Mouse (Mus musculus) common myeloid progenitor, adult 5-6 weeks (primary cell): ENCODE measurements around the gene Adcy6. TPM values are rescaled to one million over a fixed set of nuclear protein-coding genes. Genes with fewer than 3 reads are reported as not detected.

Experiments used
- ATAC-seq: replicated peaks from 2 replicates; pipeline ENCODE4 v1.8.0; 2016; ENCODE audit warnings: low read depth, mild to moderate bottlenecking, moderate TSS enrichment, inconsistent platforms; ENCODE audit not compliant: poor library complexity, severe bottlenecking
- total RNA-seq: library from RNA; stranded (forward); fragments of 200-1000, 187-1606 nt; gene quantifications from 2 replicates; pipeline ENCODE4 v1.2.3, GENCODE M21; 2017

Gene Adcy6
- 23.4 and 32.4 TPM in 2 replicates for total RNA-seq

DNA sequence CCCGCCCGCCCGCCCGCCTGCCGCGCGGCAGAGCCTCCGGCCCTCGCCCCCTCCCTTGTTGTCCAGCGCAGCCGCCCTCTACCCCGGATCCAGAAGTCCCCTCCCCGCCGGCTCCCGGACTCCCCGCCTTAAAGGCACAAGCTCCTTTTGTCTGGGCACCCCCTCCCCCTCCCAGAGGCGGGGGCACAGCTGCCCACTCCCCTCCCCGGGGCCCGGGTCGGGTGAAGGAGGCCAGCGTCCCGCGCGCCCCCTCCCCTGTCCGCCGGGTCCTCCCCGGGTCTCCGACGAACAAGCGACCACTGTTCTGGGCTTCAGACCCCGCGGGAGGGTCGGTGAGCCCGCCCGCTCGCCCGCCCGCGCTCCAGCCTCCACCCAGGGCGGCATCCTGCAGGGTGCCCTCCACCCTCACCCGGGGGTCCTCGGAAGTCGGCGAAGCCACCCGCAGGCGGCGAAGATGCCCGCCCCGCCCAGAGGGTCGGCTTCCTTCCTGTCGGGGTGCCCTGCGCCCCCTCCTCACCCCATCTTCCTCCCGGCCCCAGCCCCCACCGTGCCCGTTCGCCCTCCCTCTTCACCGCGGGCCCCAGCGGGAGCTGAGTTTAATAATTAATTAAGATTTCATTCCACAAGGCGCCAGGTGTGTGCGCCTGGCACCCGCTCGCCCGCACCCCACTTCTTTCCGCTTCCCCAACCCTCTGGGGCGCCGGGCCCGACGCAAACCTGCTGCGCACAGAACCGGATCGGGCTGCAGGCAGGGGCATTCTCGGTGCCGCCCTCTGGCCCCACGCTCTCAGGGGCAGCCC, at the start of gene Adcy6:
Gene Adcy6, minus strand, starts transcription at position 746 of the 800 bp plus-strand sequence.
- ATAC-seq, result 0 out of 2 replicates have a peak, but pooled peaks have one; percentile 17

DNA sequence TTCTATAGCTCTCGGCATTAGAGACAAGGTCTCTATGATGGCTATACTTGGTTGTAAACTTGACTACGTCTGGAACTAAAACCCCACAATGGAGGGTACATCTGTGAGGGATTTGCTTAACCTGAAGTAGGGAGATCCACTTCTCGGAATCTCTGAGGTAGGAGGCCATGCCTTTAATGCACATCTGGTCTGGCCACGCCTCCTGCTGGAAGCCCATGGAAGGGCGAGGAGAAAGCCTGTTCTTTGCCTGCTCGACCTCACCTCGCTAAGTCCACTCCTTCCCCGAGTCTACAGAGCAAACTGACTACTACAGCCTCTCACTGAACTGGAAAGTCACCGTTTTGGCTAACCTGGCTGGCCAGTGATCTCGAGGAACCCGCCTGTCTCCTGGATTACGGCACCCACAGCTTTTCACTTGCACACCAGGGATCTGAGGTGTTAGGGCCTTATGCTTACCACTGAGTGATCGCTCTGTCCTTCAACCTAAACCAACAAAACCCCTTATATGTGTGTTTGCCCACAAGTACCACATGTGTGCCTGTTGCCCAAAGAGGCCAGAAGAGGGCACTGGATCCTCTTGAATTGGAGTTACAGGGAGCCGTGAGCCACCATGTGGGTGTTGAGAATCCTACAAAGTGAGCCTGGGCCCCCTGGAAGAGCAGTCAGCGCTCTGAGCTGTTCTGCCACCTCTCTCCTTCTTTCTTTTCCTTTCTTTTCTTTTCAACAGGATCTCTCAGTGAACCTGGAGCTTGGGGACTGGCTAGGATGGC, 47.3 kb upstream of the Adcy6 start:
- ATAC-seq, result no peak

DNA sequence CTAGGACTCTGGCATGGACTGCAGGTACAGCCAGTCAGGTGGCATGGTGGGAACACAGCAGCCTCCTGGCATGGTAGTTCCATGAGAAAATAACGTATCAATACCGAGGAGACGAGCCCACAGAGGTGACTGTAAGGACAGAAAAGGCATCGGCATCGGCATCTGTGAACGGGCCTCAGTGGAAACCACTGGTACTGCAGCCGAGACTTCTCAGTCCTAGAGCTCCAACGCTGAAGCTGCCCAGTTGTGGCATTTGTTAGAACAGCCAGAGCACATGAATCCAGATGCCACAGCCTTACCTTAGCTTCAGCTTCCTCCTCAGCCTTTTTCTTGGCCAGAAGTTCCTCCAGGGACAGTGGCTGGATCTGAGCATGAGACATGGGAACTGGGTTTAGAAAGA, 42.3 kb upstream of the Adcy6 start:
- no peak for ATAC-seq

DNA sequence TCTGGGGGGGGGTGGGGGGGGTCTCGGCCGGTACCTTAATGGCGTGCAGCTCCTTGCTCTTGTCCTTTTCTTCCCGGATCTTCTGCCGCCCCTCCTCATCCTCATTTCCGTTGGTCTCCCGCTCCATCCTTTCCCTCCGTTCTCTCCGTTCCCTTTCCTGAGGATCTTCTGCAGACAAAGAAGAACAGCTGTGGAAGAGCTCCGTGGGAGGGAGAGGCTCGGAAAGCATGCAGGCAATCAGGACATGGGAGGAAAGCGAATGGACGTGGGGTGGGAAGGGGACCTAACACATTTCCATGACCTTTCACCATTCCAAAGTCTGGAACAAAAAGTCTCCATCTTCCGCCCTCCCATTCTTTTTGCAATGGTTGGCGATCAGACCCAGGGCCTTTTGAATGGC, 41.6 kb upstream of the Adcy6 start:
- no peak for ATAC-seq

DNA sequence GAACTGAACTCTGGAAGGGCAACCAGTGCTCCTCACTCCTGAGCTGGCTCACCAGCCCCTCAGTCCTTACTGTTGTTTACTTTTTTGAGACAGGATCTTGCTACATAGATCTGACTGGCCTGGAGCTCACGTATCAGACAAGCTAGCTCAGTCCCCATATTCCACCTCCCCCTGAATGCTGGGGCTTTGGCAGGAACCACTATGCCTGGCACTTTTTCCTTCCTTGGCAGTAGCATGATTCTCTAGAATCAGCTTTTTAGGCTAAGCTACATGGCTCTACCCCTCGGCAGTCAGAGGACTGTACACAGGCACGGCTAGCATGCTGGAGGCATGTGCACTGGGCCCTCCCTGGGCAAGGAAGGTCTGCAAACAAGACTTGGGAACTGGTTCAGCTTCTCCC, 38.2 kb upstream of the Adcy6 start:
- ATAC-seq, result no peak

DNA sequence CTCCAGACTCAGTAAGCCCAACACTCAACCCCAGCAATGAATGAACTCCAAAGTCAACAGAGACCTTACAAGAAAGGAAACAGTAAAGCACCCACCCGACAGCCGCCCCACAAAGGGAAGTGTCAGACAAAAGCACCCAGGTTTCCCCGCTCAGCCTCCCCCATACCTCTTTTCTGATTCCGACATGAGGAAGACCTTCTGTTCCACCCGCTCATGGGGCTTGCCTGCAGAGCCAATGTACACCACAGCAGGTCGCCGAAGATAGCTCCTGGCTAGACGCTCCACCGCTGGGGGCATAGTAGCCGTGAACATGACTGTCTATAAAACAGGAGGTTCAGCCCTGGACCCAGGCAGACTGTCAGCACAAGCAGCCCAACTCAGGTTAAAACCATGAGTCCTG, 37.4 kb upstream of the Adcy6 start:
- ATAC-seq, result no peak

DNA sequence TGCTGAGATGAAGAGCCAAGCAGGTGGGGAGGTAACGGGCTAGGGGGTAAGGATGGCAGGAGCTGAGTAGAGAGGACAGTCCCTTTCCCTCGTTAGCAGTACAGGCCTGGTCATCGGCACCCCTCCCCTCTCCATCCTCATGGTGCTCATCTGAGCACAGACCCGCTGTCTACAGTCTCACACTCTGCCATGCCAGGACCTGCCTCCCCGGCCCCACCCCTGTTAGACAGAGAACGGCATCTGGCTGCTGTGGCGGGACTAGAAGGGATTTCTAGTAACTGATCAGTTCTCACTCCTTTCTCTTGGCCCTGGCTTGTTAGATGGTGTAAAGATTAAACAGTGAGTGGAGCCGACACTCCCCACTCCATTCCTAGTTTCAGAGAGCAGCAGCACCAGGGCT, 36.9 kb upstream of the Adcy6 start:
- no peak for ATAC-seq

DNA sequence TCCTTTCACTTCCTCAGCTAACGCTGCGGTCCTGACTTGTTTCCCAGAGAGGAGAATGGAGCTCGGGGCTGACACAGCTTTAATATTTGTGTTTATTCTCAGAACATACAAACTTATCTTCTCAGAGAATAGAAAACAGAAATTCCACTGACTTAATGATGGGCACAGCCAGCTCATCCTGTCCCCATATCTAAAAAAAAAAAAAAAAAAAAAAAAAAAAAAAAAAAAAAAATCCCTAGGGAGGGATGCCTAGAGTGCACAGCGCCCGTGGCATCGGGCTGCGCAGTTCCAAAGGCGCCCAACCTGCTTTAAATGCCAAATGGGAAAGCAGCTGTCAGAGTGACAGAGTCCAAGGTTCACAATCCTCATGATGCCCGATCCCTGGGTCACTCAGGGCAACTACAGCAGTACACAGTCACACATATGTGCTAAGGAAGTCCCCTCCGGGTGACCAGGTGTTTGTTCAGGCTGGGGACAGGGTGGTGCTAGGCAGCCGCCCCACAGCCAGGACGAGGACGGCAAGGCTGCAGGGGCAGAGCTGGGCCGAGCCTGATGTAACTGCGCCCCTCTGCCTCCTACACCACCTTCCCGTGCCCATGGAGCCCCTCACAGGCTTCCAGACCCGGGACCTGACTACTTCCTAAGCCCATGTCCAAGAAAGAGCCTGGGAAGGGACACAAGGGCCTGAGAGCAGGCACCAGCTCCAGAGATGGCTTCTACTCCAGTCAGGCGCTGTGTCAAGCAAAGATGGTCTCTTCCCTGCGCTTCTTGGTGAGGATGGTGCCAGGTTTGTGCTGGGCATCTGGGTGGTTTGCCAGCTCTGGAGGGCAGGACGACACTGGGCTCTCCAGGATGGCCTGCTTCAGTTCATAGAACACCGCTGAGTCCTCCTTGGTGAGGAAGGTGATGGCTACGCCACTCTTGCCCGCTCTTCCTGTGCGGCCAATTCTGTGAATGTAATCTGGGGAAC, 35.5 kb upstream of the Adcy6 start:
- no peak for ATAC-seq

DNA sequence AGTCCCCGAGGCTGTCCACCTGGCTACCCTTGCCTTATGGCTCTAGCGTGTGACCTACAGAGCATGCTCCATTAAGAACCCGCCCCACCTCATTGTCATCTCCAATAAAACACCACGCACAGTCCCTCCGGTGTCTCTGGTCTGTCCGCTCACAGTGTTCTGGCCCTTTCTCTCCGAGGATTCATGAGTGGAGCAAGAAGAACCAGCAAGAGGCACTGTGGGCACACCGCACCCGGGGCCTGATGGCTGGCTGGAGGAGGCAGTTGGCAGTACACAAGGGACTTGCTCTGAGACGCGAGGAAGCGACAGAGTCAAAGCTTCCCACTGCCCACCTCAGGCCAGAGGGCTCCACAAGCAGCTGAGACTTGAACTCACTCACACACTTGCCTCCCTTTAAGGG, 34.5 kb upstream of the Adcy6 start:
- ATAC-seq, result no peak

DNA sequence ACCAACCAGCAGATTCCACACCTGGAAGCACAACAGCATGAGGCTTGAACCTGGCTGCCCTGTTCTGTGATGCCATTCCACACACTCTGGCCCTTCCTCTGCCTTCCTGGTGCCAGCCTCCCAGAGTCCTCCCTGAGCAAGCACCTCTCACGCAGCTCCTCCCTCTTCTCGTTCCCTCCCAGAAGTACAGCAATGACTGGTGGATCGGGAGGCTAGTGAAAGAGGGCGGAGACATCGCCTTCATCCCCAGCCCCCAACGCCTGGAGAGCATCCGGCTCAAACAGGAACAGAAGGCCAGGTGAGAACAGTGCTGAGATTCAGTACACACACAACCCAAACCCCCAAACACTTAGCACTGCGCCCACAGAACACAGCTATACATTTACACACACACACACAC, 30.3 kb upstream of the Adcy6 start:
- ATAC-seq, result no peak

DNA sequence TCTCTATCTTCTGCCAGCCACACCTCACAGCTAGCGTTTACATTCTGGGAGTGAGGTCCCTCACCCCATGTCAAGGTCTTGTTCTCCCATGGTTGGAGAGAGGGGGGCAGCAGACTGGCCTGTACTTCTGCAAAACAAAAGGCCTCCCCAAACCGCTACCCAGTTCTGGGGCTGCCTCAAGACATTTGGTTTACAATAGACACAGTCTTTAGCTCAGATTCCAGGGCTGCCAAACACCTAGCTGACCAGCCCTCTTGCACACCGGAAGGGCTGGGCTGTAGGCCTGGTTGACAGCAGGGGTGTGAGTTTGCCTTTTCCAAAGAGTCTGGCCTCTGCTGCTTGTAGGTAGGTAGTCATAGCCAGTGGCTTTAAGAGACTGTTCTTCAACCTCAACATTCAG, 27.3 kb upstream of the Adcy6 start:
- no peak for ATAC-seq

DNA sequence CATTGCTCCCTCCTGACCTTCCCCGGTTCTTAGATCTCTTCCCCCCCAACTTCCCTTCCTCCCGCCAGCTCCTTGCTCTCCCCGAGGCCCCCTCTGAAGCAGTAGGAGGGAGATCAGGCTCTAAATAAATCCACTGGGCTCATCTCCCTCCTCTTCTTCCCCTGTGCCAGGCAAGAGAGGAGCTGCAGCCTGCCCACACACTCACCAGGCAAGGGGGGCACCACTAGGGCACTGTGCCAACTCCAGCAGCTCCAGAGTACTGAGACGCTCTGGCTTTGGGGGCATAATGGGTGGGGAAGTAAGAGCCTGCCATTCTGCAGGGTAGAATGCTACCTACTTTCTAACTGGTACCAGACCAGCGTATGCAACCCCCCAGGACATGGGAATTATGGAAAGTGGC, 26.6 kb upstream of the Adcy6 start:
- ATAC-seq, result no peak

DNA sequence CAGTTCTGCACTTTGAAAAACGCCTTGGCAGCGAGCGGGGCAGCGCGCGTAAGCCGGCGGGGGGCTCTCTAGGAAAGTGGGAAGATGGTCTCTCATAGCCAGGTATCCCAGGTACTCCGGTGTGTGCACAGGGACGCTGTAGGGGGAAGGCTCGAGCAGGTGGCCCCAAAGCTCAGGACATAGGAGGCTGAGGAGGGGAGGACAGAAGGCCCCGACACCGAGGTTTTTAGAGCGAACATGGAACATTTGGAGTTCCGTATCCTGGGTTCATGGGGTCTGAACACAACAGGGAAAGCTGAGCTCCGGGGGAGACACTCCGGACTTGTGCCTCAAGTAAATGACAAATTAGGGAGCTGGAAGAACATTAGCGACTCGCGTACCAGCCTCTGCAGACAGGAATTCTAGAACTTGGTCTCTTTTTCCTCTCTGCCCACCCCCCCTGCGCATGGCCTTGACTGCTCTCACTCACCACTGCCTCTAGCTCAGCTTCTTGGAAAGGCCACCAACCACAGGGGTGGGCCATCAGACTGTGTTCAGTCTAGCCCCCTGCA, 25.5 kb upstream of the Adcy6 start:
- ATAC-seq, result no peak

DNA sequence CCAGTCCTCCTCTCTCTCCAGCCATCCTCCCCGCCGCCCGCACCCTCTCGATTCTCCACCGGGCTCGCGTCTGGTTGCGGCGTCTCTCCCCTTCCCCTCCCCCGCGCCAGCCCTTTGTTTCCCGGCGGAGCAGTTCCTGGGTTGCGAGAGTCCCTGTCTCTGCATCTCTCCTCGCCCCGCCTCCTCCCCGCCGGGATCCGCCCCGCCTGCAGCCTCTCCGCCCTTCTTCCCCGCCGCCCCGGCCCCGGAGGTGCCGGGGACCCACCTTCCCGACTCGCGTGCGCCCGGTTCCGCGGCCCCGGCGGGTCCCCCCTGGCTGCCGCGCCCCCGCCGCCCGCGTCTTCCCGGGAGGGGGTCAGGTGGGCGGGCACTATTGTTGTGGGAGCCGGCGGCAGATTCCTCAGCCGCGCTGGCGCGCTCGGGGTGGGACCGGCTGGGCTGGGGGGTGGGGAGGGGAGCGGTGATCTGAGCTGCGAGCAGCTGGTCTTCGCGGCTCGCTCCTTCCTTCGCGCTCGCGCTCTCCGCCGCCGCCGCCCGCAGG, 24.7 kb upstream of the Adcy6 start:
- ATAC-seq, result peak; percentile 22; the same call in 1 of the 2 replicates

DNA sequence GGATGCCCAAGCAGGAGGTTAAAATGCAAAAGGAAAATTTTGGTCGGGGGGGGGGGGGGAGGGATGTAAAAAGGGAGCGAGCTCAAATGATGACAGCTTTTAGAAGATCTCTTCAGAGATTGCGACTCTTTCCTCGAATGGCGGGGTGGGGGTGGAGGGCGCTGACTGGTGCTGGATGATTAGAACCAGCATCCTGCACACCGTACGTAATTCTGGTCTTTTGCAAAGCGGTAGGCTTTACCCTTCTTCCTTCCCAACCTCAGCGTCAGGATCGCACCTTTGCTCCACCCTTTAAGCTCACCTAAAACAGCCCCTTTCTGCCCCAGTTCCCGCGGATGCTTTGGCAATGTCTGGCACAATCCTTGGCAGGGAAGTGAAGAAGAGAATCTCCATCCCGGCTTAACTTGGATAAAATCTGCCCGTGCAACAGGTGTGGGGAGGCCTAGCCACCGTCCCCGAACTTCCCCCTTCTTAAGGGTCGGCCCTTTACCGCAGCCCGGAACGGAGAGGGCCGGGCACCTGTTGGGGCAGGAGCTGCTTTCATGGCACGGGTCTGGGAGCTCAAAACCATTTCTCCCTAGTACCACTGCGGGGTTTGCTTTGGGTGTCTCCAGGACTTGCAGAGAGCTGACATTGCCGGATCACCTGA, 24.1 kb upstream of the Adcy6 start:
- ATAC-seq, result no peak

DNA sequence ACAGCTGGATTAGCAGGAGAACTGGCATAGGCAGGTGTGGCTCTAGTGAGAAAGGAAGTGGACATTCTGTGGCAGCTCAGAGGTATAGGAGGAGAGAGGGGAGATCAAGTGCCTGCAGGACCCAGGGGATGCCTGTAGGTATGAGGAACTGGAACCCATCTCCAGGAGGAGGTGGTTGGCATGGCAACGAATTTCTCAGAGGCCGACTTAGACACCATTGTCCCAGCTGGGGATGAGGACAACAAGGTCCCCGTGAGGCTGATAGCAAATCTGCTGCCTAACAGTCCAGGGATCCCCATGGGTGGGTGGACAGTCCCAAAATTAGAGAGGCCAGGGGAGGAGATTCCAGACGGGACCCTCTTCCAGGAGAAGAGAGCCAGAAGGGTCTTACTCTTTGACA, 23.0 kb upstream of the Adcy6 start:
- no peak for ATAC-seq

DNA sequence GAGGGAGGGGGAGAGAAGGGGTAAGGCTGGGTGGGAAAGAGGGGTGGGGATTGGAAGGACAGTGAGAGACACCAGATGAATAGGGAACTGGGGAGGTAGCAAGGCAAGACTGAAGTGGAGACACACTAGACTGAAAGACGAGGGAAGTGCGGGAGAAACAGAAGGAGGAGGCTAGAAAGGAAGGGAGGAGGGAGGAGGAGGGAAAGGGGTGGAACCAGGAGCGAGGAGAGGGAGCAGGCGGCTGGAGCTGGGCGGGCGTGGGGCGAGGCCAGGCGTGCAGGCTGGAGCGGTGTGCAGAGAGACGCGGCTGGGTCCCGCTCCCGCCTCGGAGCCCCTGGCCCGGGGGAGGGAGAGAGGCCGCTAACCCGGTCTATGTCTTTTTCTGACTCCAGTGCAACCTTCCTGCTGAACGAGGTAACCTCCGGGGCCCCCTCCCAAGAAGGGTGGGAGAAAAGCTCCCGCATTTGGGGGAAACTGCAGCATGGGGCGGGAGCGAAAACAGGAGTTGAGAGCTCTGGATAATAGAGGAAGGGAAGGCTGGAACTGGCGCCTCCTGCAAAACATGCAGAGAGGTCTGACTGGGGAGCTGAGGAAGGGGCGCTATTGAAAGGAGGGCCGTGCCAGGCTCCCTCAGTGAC, 22.4 kb upstream of the Adcy6 start:
- 0 out of 2 replicates have a peak, but pooled peaks have one; percentile 3 for ATAC-seq

DNA sequence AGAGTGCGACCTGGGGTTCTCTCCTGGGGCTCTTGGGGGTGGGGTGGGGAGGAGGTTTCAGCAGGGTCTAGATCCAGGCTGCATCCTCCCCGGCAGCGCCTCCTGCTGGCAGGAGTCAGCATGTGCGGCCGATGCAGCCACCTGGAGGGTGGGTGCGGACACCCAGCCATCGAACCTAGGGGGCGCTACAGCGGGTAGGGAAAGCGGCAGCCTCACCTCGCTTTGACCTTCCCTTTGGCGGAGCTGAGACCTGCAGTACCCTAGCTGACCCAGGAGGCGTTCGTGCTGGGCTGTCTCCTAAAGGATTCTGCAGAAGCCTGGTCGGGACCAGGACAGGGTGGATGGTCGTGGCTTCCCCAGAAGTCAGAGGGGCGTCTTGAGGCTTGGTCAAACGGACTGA, 21.6 kb upstream of the Adcy6 start:
- peak; percentile 57 for ATAC-seq

DNA sequence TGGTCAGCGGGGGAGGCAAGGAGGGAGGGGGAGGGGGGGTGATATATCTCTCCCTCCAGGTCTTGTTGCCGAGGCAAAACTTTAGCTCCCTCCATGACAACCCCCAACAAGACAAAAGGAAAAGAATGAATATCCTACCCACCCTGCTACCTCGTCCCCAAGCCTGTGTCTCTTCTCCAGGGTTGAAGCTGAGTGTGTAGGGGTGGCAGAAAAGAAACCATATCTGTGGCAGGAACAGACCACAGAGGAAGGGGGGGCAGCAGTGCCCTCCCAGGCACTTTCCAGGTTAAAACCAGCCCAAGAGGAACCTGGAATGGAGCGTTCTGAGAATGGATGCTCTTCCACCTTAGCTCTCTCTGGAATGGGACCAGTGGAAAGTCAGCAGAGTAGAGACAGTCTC, 20.7 kb upstream of the Adcy6 start, which contains the start of gene Cacnb3:
Gene Cacnb3, plus strand, starts transcription at position 301 of the 400 bp plus-strand sequence.
- ATAC-seq, result no peak
